Mouse (Mus musculus) midbrain, embryonic 14.5 days (tissue): ENCODE measurements around the gene Gm13278. TPM values are rescaled to one million over a fixed set of nuclear protein-coding genes. Genes with fewer than 3 reads are reported as not detected.
"Not testable (repeated sequence)": the region's sequence is repeated elsewhere in the genome, so short reads cannot be mapped to it uniquely, and the experiment has no call there.

ENCODE experiments used
- ATAC-seq: fragments of 200-750 bp; cut with Nextera tagmentation; 2 replicates; pipeline ENCODE4 v1.8.0; 2017; ENCODE audit warnings: moderate number of reproducible peaks, moderate library complexity; ENCODE audit not compliant: low FRiP score, low TSS enrichment
- DNase-seq: peaks from one replicate; pipeline ENCODE4 v3.0.0-alpha.2; 2015
- H3K27ac ChIP-seq: fragments of 300-500 bp; sonication (generic); replicated peaks from 2 replicates; pipeline ENCODE4 v1.5.1; 2014; ENCODE audit warnings: mild to moderate bottlenecking, low read depth, low read length, moderate library complexity
- H3K27me3 ChIP-seq: fragments of 300-500 bp; sonication (generic); 2 replicates; pipeline ENCODE4 v1.6.1; 2014; ENCODE audit warnings: low read length, control low read depth, mixed read lengths; ENCODE audit not compliant: control insufficient read depth, insufficient read depth
- H3K36me3 ChIP-seq: fragments of 300-500 bp; sonication (generic); 2 replicates; pipeline ENCODE4 v1.6.1; 2014; ENCODE audit warnings: low read length, control low read depth; ENCODE audit not compliant: control insufficient read depth, insufficient read depth
- H3K4me1 ChIP-seq: fragments of 300-500 bp; sonication (generic); 2 replicates; pipeline ENCODE4 v1.6.1; 2014; ENCODE audit warnings: mild to moderate bottlenecking, antibody characterized with exemption, low read length, control low read depth; ENCODE audit not compliant: control insufficient read depth, insufficient read depth
- H3K4me2 ChIP-seq: fragments of 300-500 bp; sonication (generic); 2 replicates; pipeline ENCODE4 v1.6.1; 2014; ENCODE audit warnings: mild to moderate bottlenecking, low read length, moderate library complexity
- H3K4me3 ChIP-seq: fragments of 300-500 bp; sonication (generic); replicated peaks from 2 replicates; pipeline ENCODE4 v1.5.1; 2014; ENCODE audit warnings: low read depth, low read length
- H3K9ac ChIP-seq: fragments of 300-500 bp; sonication (generic); replicated peaks from 2 replicates; pipeline ENCODE4 v1.6.1; 2014; ENCODE audit warnings: mild to moderate bottlenecking, low read length, moderate library complexity
- H3K9me3 ChIP-seq: fragments of 300-500 bp; sonication (generic); 2 replicates; pipeline ENCODE4 v1.6.1; 2016; ENCODE audit warnings: low read length, control low read depth, mixed read lengths; ENCODE audit not compliant: control insufficient read depth
- WGBS: fragments of 180-500 bp; shearing (Covaris S2); extraction: QIAGEN DNeasy Blood & Tissue Kit; methylation state at CpG from one replicate; pipeline ENCODE4 v1.1.7; 2014; 5-methylcytosine and 5-hydroxymethylcytosine counted together
- polyA plus RNA-seq: library from polyadenylated mRNA; unstranded; fragments of >200 nt; fragmentation: Nextera tagmentation; extraction: Ambion mirVana; gene quantifications from 2 replicates; pipeline ENCODE4 v1.2.1, GENCODE M21; 2014

The Gm13278 gene
- polyA plus RNA-seq, 1 experiment from 2014 or later: not detected

GRCm38 (mm10) chr4:88780320-88780719, 11.0 kb upstream of the Gm13278 start:
- not testable (repeated sequence) for H3K4me2 ChIP-seq, DNase-seq, ATAC-seq, H3K4me3 ChIP-seq, H3K9ac ChIP-seq, H3K27me3 ChIP-seq, H3K36me3 ChIP-seq, H3K27ac ChIP-seq, H3K9me3 ChIP-seq, H3K4me1 ChIP-seq
- 47% methylated on average over 16 of the region's 18 CpGs for WGBS

- WGBS: 25% methylated on average over 4 of the region's 7 CpGs
- DNase-seq, H3K4me1 ChIP-seq, H3K27ac ChIP-seq, H3K4me3 ChIP-seq, ATAC-seq, H3K27me3 ChIP-seq, H3K9me3 ChIP-seq, H3K9ac ChIP-seq, H3K36me3 ChIP-seq: not testable (repeated sequence)
- H3K4me2 ChIP-seq: 0 out of 2 replicates have a peak within 1 kb of the TSS, but pooled peaks have one; percentile 27
Measured at GRCm38 (mm10) chr4:88781831-88782230, 9.5 kb upstream of the Gm13278 start, which contains the start of gene Ifnz. Ifnz (plus strand) TSS chr4:88782131.

GRCm38 (mm10) chr4:88782335-88782734, 9.0 kb upstream of the Gm13278 start:
- DNase-seq: not testable (repeated sequence)

GRCm38 (mm10) chr4:88785409-88785808, 5.9 kb upstream of the Gm13278 start, which contains the start of gene Gm13276:
Gm13276 (plus strand) TSS chr4:88785709.
- not testable (repeated sequence) for H3K9me3 ChIP-seq, H3K9ac ChIP-seq, H3K27ac ChIP-seq, ATAC-seq, DNase-seq, H3K4me2 ChIP-seq, H3K4me3 ChIP-seq, H3K4me1 ChIP-seq, H3K27me3 ChIP-seq, H3K36me3 ChIP-seq
- WGBS: no CpG with 5 or more reads among the region's 27 CpGs

More at GRCm38 (mm10) chr4:88782335-88782734, 9.0 kb upstream of the Gm13278 start:
- 0 out of 2 replicates have a peak overlapping the region, but pooled peaks have one; percentile 27 for H3K4me2 ChIP-seq
- 0% methylated on average over 15 of the region's 31 CpGs for WGBS
- not testable (repeated sequence) for ATAC-seq, H3K36me3 ChIP-seq, H3K27me3 ChIP-seq, H3K4me3 ChIP-seq, H3K9me3 ChIP-seq, H3K27ac ChIP-seq, H3K4me1 ChIP-seq, H3K9ac ChIP-seq

- not testable (repeated sequence) for H3K4me1 ChIP-seq, H3K27me3 ChIP-seq, H3K27ac ChIP-seq, H3K4me2 ChIP-seq, H3K4me3 ChIP-seq, H3K9ac ChIP-seq, H3K36me3 ChIP-seq, ATAC-seq, H3K9me3 ChIP-seq, DNase-seq
- 0% methylated on average over 4 of the region's 28 CpGs for WGBS
Measured at GRCm38 (mm10) chr4:88788402-88788801, 2.9 kb upstream of the Gm13278 start, which contains the start of gene Gm13277. Gm13277 (plus strand) TSS chr4:88788632.

GRCm38 (mm10) chr4:88793936-88794675, 2.8 kb downstream of the Gm13278 start, which contains the start of gene Gm13275:
Gm13275 (plus strand) TSS chr4:88794487.
- not testable (repeated sequence) for H3K4me2 ChIP-seq, DNase-seq, H3K36me3 ChIP-seq, ATAC-seq, H3K9me3 ChIP-seq, H3K27me3 ChIP-seq, H3K4me3 ChIP-seq, H3K4me1 ChIP-seq, H3K9ac ChIP-seq, H3K27ac ChIP-seq
- 0% methylated on average over 10 of the region's 52 CpGs for WGBS

GRCm38 (mm10) chr4:88797097-88797496, 5.7 kb downstream of the Gm13278 start, which contains the start of gene Gm13279:
Gm13279 (plus strand) TSS chr4:88797397.
- not testable (repeated sequence) for H3K27ac ChIP-seq, H3K4me3 ChIP-seq, H3K27me3 ChIP-seq, DNase-seq, H3K36me3 ChIP-seq, H3K9ac ChIP-seq, H3K4me2 ChIP-seq, ATAC-seq, H3K4me1 ChIP-seq, H3K9me3 ChIP-seq
- no CpG with 5 or more reads among the region's 28 CpGs for WGBS

GRCm38 (mm10) chr4:88799365-88799764, 8.0 kb downstream of the Gm13278 start, which contains the start of gene Gm13285:
Gm13285 (plus strand) TSS chr4:88799665.
- H3K9me3 ChIP-seq, H3K4me2 ChIP-seq, H3K9ac ChIP-seq, DNase-seq, H3K4me1 ChIP-seq, H3K27me3 ChIP-seq, H3K4me3 ChIP-seq, H3K36me3 ChIP-seq, ATAC-seq, H3K27ac ChIP-seq: not testable (repeated sequence)
- 14% methylated on average over 3 of the region's 7 CpGs for WGBS

- not testable (repeated sequence) for H3K36me3 ChIP-seq, H3K27ac ChIP-seq, H3K9me3 ChIP-seq, H3K4me1 ChIP-seq, H3K27me3 ChIP-seq, DNase-seq, ATAC-seq, H3K4me2 ChIP-seq, H3K4me3 ChIP-seq, H3K9ac ChIP-seq
- WGBS: no CpG with 5 or more reads among the region's 29 CpGs
Measured at GRCm38 (mm10) chr4:88802954-88803353, 11.6 kb downstream of the Gm13278 start, which contains the start of gene Gm13287. Gm13287 (plus strand) TSS chr4:88803254.
